Comparison of ENCODE assay signal across 11 mouse cellular contexts in genomic region chr2:72197026-72197425, GRCm38 (mm10).
DNase-seq lines count a peak whose midpoint lies in the region.
"Had no signal": no experiment of that assay in that cellular context is flagged by ENCODE, and none has a peak within 500 bp of the region (broad histone marks: within the 10 kb centered on the region; RNA-seq: fewer than 3 reads in every experiment).

No protein-coding gene starts in this region.

- peak; percentile 55 for DNase-seq in heart, adult 11 months
- no peak for DNase-seq in heart, embryonic 10.5 days (ENCODE audit: low spot score)
- peak; percentile 28 for DNase-seq in testis, postnatal 14 days (ENCODE audit: low spot score)
- DNase-seq in testis, postnatal 10 days (ENCODE audit: low spot score): no peak
- DNase-seq in embryo, embryonic 11 days: peak; percentile 48
- DNase-seq in thymus, postnatal 25 days: peak; percentile 41
- DNase-seq in ovary, postnatal 14 days (ENCODE audit: low spot score): no peak
- DNase-seq in cerebellum, adult 18-20 months: no peak
- DNase-seq: cerebellum, adult 9-11 months; kidney, postnatal 4 days had no signal

- no peaks in the 10 kb centered on the region for H3K9me3 ChIP-seq in heart, embryonic 10.5 days
- H3K9me3 ChIP-seq: forebrain, embryonic 13.5 days had no signal

- no peak overlapping the region for H3K4me3 ChIP-seq in heart, embryonic 10.5 days
- H3K4me3 ChIP-seq: forebrain, embryonic 13.5 days had no signal

- H3K27me3 ChIP-seq in heart, embryonic 10.5 days (ENCODE audit: insufficient read depth, poor library complexity, severe bottlenecking): no peaks in the 10 kb centered on the region
- H3K27me3 ChIP-seq: forebrain, embryonic 13.5 days had no signal

- peaks cover 30% of the 10 kb centered on the region for H3K4me1 ChIP-seq in heart, embryonic 10.5 days

- WGBS in heart, embryonic 10.5 days: 16% methylated on average over 3 of the region's 3 CpGs

- H3K36me3 ChIP-seq in heart, embryonic 10.5 days: no peaks in the 10 kb centered on the region

- H3K27ac ChIP-seq in heart, embryonic 10.5 days: no peak overlapping the region
- H3K27ac ChIP-seq: forebrain, embryonic 13.5 days had no signal

Comparison
In these comparisons a context has a peak if more than half of its experiments do, and no peak if none do; other contexts are left out.
1. DNase-seq: peak in heart, adult 11 months (single experiment), testis, postnatal 14 days (single experiment), embryo, embryonic 11 days (single experiment) and thymus, postnatal 25 days (single experiment); none in heart, embryonic 10.5 days (single experiment), testis, postnatal 10 days (single experiment), ovary, postnatal 14 days (single experiment) and cerebellum, adult 18-20 months (0 of 2).